Mouse (Mus musculus) CD4-positive, CD25-positive, alpha-beta regulatory T cell, adult 9 weeks (primary cell): ENCODE data around the gene Tprgl. TPM values are rescaled to one million over a fixed set of nuclear protein-coding genes. Genes with fewer than 3 reads are reported as not detected.

Source experiments
- polyA plus RNA-seq: library from polyadenylated mRNA; unstranded; fragments of 100-300 nt; shearing (Covaris generic); gene quantifications from one replicate; pipeline ENCODE4 v1.2.1, GENCODE M21; 2017

Tprgl gene
- polyA plus RNA-seq = 18.4 TPM

DNA sequence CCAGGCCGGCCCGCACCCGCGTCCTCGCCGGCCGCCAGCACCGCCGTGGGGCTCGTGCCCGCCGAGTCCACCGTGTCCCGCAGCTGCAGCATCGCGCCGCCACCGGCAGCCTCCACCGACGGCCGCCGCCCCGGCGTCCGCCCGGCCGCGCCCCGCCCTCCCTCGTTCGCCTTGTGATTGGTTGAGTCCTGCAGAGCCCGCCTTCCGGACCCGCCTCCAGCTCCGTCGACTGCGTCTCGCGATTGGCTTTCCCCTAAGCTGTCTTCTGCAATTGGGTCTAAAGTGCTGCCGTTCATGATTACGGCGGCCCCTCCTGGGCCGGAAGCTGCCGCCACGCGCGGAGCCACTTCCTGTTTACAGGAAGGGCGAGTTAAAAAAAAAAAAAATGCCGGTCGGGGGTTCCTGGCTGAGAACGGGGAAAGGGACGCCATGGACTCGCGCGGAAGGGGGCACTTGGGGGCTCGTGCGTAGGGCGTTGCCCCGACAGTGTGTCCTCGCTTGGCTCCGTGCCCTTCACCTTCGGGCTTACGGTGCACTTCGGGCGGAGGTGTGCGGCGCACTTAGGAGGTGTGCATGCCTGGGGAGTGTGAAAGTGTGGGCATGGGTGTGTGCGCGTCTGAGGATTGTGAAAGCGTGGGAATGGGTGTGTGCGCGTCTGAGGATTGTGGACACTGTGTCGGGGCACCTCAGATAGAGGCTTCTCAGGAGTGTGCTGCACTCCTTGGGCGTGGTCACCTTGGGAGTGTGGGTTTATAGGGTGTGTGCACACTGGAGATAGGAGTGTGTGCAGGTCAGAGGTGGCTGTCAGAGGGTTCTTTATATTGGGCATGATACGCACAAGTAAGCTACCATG lies at the start of gene Tprgl:
TSS of gene Tprgl (minus strand) at position 129 of the 853 bp plus-strand sequence.

GRCm38 (mm10) chr4:154170506-154171150 lies 10.2 kb upstream of the Tprgl start, which contains the start of gene Megf6:
Megf6 (plus strand) TSS chr4:154170730.

DNA sequence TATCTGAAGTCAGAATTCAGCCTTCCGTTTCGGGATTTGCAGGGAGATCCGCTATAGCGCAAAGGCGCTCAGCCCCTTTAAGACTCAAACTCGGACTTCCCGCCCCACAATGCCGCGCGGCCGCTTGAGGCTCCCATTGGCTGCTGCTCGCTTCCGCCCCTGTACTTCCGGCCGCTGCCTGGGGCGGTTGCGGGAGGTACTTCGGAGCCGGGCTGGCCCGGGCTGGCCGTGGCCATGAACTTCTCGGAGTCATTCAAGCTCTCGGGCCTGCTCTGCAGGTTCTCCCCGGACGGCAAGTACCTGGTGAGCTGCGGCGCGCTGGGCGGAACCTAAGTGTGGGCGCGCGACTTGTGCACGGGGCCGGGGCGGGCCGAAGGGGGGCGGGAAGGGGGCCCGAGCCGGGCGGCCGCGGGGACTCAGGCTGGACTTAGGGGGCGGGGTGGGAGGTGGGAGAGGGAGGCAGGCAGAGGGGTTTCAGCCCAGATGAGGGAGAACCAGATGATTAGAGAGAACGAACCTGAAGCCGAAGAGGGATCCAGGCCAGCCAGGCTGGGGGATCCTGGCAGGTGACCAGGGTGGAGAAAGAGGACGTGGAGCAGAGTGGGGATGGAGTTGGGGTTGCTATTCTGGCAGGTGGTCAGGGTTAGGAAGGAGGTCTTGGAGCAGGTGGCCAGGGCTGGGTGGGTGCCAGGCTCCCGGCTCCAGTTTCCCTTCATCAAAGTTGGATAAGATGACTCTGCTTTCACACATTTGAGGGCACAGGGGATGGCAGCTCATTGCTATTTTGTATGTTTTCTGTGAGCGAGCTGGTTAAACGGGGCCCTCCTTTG lies 18.0 kb downstream of the Tprgl start, which contains the start of gene Wrap73:
TSS of gene Wrap73 (plus strand) at position 162 of the 830 bp plus-strand sequence.

DNA sequence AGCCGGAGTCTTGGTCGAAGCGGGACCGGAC lies 20.5 kb downstream of the Tprgl start, which contains the start of gene Trp73:
TSS of gene Trp73 (minus strand) at position 27 of the 31 bp plus-strand sequence.

Other genes starting within 250 kb of the Tprgl start
- gene A430005L14Rik, start 203.4 kb downstream of the Tprgl start, polyA plus RNA-seq = 90.4 TPM
- gene Dffb, start 185.5 kb downstream of the Tprgl start, polyA plus RNA-seq = 27.5 TPM
- 4.7 TPM for gene Cep104, start 185.5 kb downstream of the Tprgl start, polyA plus RNA-seq
- gene Lrrc47, start 148.9 kb downstream of the Tprgl start, polyA plus RNA-seq = 3.0 TPM
- gene Smim1, start 134.4 kb downstream of the Tprgl start, polyA plus RNA-seq = 0.55 TPM
- gene Ccdc27, start 118.0 kb downstream of the Tprgl start, polyA plus RNA-seq = not detected
- gene Trp73, start 20.5 kb downstream of the Tprgl start, polyA plus RNA-seq = not detected
- 40.8 TPM for gene Wrap73, start 18.3 kb downstream of the Tprgl start, polyA plus RNA-seq
- 0.10 TPM for gene Megf6, start 10.1 kb upstream of the Tprgl start, polyA plus RNA-seq
- gene Arhgef16, start 141.0 kb upstream of the Tprgl start, polyA plus RNA-seq = 0.35 TPM
- gene B230104I21Rik, start 175.5 kb upstream of the Tprgl start, polyA plus RNA-seq = not detected